Mouse (Mus musculus) megakaryocyte progenitor cell, adult 5-6 weeks (primary cell): ENCODE data around the gene Mrgprx2. TPM values are rescaled to one million over a fixed set of nuclear protein-coding genes. Genes with fewer than 3 reads are reported as not detected.
"Not testable (repeated sequence)": the region's sequence is repeated elsewhere in the genome, so short reads cannot be mapped to it uniquely, and the experiment has no call there.

ENCODE experiments used
- ATAC-seq: replicated peaks from 2 replicates; pipeline ENCODE4 v1.8.0; 2016; ENCODE audit warnings: mild to moderate bottlenecking, moderate TSS enrichment, inconsistent platforms; ENCODE audit not compliant: poor library complexity
- total RNA-seq, 2 experiments: library from RNA; stranded (forward) in 1 of 2; stranded (reverse) in 1 of 2; fragments of 157-497, 149-512 nt in 1 of 2; fragments of 200-1000 nt in 1 of 2; gene quantifications; 2 replicates each; pipeline versions ENCODE4 v1.2.3 to v1.2.4; 2015 to 2017

Mrgprx2 gene
- total RNA-seq (2015) (not detected in 2 replicates), total RNA-seq (2017) (not detected in 2 replicates)

DNA sequence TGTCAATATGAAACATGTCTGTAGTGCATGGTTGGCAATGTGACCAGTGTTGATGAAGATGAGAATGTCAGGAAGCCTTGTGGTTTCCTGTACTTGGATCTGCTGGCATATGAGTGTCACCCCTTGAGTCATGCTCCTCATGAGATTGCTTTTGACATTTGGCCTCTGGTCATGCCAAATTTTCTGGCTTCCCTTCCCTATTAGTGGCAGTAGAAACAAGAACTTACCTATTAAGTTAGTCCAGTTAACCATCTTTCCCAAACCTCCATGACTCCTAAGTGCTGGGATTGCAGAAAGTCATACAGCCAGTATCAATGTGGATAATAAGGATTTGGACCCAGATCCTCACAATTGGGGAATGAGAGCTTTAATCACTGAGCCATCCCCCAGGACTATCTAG is at the start of gene Mrgprx2:
Gene Mrgprx2 (minus strand): TSS at position 101 of the 400 bp plus-strand sequence.
- no peak for ATAC-seq

DNA sequence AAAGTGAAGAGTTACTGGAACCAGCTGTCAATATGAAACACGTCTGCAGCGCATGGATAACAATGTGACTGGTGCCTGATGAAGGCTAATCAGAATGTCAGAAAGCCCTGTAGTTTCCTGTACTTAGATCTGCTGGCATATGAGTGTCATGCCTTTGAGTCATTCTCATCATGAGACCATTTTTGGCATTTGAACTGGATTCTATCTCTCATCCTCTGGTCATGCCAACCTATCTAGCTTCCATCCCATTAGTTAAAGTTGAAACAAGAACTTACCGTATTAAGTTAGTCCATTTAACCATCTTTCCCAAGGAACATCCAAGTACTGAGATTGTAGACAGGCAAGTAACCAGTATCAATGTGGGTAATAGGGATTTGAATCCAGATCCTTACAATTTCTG is 42.9 kb downstream of the Mrgprx2 start, which contains the start of gene Mrgprb1:
Gene Mrgprb1 (minus strand): TSS at position 101 of the 400 bp plus-strand sequence.
- no peak for ATAC-seq

DNA sequence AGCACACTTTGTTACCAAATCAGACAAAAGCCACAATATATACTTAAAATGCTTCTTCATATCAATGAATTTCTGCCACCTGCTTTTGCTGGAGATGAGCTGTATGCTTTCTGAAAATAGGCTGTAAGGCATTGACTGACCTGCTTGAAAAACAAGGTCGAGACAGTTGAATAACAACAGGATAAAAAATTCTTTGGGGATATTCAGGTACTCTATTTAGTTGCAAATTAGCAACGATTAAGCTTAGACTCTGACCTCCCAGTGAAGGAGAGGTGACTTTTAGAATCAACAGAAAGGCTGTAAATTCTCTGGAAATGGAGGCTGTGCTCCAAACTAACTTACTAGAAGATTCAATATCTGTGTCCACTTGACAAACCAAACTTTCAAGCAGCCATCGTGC is 62.5 kb downstream of the Mrgprx2 start:
- no peak for ATAC-seq

DNA sequence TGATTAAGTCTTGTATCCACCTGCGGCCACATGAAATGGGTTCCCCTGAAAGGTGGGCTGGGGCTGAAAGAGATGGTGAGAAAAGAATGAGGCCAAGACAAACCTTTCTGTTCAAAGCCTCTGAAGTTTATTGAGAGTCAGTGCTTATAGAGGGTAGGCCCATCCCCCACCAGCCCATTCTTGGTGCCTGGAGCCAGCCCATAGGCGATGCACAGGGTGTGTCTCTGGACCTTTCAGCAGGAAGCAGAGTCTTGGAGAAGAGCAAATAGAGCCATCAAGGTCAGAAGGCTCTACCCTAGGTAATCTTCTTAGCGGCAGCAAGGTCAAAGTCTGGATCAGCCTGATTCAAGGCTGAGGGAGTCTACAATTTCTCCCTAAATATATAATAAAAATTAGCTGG is 63.2 kb downstream of the Mrgprx2 start:
- ATAC-seq = not testable (repeated sequence)

Other genes with a start within 250 kb of the Mrgprx2 start
- gene Mrgprb8, start 110.8 kb downstream of the Mrgprx2 start, total RNA-seq (2015) = not detected in 2 replicates
- gene Mrgprb8, start 110.8 kb downstream of the Mrgprx2 start, total RNA-seq (2017) = not detected in 2 replicates
- not detected in 2 replicates for gene Mrgprb1, start 43.0 kb downstream of the Mrgprx2 start, total RNA-seq (2015)
- not detected in 2 replicates for gene Mrgprb1, start 43.0 kb downstream of the Mrgprx2 start, total RNA-seq (2017)
- gene Mrgprb2, start 58.8 kb upstream of the Mrgprx2 start, total RNA-seq (2015) = not detected in 2 replicates
- gene Mrgprb2, start 58.8 kb upstream of the Mrgprx2 start, total RNA-seq (2017) = not detected in 2 replicates
- gene Mrgprb3, start 144.5 kb upstream of the Mrgprx2 start, total RNA-seq (2015) = not detected in 2 replicates
- not detected in 2 replicates for gene Mrgprb3, start 144.5 kb upstream of the Mrgprx2 start, total RNA-seq (2017)